Mouse (Mus musculus): ENCODE results near the gene Smim24. TPM values are rescaled to one million over a fixed set of nuclear protein-coding genes. Genes with fewer than 3 reads are reported as not detected.

Gene Smim24
- polyA plus RNA-seq, 1 experiment from 2014 or later = 0.84 TPM

DNA sequence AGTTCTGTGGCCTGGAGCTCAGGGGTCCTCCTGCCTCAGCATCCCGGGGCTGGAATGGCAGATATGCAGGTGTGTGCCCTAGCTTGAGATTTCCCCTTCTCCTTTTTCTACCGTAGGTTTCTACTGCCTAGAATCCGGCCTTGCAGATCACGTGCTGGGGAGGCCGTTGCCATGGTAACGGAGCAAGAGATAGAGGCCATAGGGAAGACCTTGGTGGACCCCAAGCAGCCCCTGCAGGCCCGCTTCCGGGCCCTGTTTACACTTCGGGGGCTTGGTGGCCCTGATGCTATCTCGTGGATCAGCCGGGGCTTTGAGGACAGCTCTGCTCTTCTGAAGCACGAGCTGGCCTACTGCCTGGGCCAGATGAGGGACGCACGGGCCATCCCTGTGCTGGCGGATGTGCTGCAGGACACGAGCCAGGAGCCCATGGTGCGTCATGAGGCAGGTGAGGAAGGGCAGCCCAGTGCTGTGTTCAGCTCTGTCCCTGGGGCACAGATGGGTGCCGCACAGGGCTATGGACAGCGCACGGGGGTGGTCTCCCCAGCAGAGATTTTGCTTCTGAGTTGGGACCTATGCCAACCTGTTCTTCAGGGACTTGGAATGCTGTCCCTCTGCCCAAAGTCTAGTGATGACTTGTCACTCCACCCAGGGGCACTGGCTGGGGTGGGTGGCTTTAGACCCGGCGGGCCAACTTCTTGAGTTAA, 7.1 kb upstream of the Smim24 start:
- Histone ChIP-seq H3K36me3 (replicated peaks; ENCODE audit: control insufficient read depth, insufficient read depth) (peaks cover 30% of the 10 kb centered on the region), H3K9ac (peak overlapping the region; percentile 83; the same call in 1 of the 2 replicates), H3K27me3 (ENCODE audit: control insufficient read depth, insufficient read depth, low read length) (no peaks in the 10 kb centered on the region), H3K9me3 (ENCODE audit: control insufficient read depth, low read length) (no peaks in the 10 kb centered on the region), H3K4me1 (replicated peaks; ENCODE audit: control insufficient read depth, insufficient read depth, low read length) (peaks cover 10% of the 10 kb centered on the region), H3K4me3 (replicated peaks; ENCODE audit: low read length) (peak overlapping the region; percentile 85), H3K4me2 (replicated peaks) (peak overlapping the region; percentile 64; the same call in 1 of the 2 replicates), H3K27ac (no peak overlapping the region)
- ATAC-seq (ENCODE audit: low FRiP score) (no peak), DNase-seq (ENCODE audit: low spot score) (no peak)
- 81% methylated on average over 22 of the region's 22 CpGs for WGBS

DNA sequence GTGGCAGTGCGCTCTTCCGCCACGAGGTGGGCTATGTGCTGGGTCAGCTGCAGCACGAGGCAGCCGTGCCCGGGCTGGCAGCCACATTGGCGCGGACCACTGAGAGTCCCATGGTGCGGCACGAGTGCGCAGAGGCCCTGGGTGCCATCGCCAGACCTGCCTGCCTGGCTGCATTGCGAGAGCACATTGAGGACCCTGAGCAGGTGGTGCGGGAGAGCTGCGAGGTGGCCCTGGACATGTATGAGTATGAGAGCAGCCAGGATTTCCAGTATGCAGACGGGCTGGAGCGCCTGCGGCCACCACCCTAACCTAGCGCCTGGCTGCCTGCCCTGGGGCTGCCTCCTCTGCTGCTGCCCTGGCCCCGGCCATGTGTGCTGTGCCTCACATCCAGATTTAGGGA, 5.1 kb upstream of the Smim24 start:
- WGBS = 95% methylated on average over 20 of the region's 20 CpGs

GRCm38 (mm10) chr10:81388505-81389055, 4.3 kb upstream of the Smim24 start, which contains the start of gene Gm48552:
Gene Gm48552, plus strand, starts transcription at chr10:81389005.
- H3K4me1 ChIP-seq (replicated peaks; ENCODE audit: control insufficient read depth, insufficient read depth, low read length) = peaks cover 10% of the 10 kb centered on the region
- no peak for ATAC-seq (ENCODE audit: low FRiP score)
- H3K9me3 ChIP-seq (ENCODE audit: control insufficient read depth, low read length) = no peaks in the 10 kb centered on the region
- WGBS = 85% methylated on average over 5 of the region's 5 CpGs
- no peaks in the 10 kb centered on the region for H3K27me3 ChIP-seq (ENCODE audit: control insufficient read depth, insufficient read depth, low read length)
- no peak within 1 kb of the TSS for H3K4me3 ChIP-seq (replicated peaks; ENCODE audit: low read length)
- no peak within 1 kb of the TSS for H3K9ac ChIP-seq
- peaks cover 35% of the 10 kb centered on the region for H3K36me3 ChIP-seq (replicated peaks; ENCODE audit: control insufficient read depth, insufficient read depth)
- no peak within 1 kb of the TSS for H3K27ac ChIP-seq
- no peak for DNase-seq (ENCODE audit: low spot score)
- H3K4me2 ChIP-seq (replicated peaks) = no peak within 1 kb of the TSS

More for the DNA sequence above, 5.1 kb upstream of the Smim24 start:
- Histone ChIP-seq H3K27me3 (ENCODE audit: control insufficient read depth, insufficient read depth, low read length) (no peaks in the 10 kb centered on the region), H3K4me3 (replicated peaks; ENCODE audit: low read length) (no peak overlapping the region), H3K9me3 (ENCODE audit: control insufficient read depth, low read length) (no peaks in the 10 kb centered on the region), H3K4me2 (replicated peaks) (no peak overlapping the region), H3K27ac (no peak overlapping the region), H3K4me1 (replicated peaks; ENCODE audit: control insufficient read depth, insufficient read depth, low read length) (peaks cover 10% of the 10 kb centered on the region), H3K9ac (no peak overlapping the region), H3K36me3 (replicated peaks; ENCODE audit: control insufficient read depth, insufficient read depth) (peaks cover 35% of the 10 kb centered on the region)
- DNase-seq (ENCODE audit: low spot score) (no peak), ATAC-seq (ENCODE audit: low FRiP score) (no peak)

DNA sequence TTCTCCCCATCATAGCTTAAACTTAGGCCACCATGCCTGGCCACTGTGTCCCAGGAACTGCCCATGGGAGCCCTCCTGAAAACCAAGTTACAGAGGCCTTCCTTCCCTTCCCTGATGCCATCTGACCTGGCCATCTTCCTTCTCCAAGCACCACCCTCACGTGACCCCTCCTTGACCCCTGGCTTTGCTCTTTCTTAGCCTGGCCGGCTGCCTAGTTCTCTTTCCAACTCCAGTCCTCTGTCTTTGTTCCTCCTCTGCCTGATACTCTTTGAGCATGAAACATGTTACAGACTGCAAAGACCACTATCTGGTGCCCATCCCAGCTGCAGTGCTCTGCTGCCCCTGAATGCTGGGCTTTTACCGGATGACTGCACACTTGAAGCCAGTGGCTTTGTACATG, 3.5 kb upstream of the Smim24 start:
- Histone ChIP-seq H3K4me3 (replicated peaks; ENCODE audit: low read length) (no peak overlapping the region), H3K9me3 (ENCODE audit: control insufficient read depth, low read length) (no peaks in the 10 kb centered on the region), H3K36me3 (replicated peaks; ENCODE audit: control insufficient read depth, insufficient read depth) (peaks cover 35% of the 10 kb centered on the region), H3K27me3 (ENCODE audit: control insufficient read depth, insufficient read depth, low read length) (no peaks in the 10 kb centered on the region), H3K27ac (no peak overlapping the region), H3K4me1 (replicated peaks; ENCODE audit: control insufficient read depth, insufficient read depth, low read length) (peaks cover 10% of the 10 kb centered on the region), H3K4me2 (replicated peaks) (no peak overlapping the region), H3K9ac (no peak overlapping the region)
- 31% methylated on average over 3 of the region's 3 CpGs for WGBS
- ATAC-seq (ENCODE audit: low FRiP score) = no peak
- no peak for DNase-seq (ENCODE audit: low spot score)

DNA sequence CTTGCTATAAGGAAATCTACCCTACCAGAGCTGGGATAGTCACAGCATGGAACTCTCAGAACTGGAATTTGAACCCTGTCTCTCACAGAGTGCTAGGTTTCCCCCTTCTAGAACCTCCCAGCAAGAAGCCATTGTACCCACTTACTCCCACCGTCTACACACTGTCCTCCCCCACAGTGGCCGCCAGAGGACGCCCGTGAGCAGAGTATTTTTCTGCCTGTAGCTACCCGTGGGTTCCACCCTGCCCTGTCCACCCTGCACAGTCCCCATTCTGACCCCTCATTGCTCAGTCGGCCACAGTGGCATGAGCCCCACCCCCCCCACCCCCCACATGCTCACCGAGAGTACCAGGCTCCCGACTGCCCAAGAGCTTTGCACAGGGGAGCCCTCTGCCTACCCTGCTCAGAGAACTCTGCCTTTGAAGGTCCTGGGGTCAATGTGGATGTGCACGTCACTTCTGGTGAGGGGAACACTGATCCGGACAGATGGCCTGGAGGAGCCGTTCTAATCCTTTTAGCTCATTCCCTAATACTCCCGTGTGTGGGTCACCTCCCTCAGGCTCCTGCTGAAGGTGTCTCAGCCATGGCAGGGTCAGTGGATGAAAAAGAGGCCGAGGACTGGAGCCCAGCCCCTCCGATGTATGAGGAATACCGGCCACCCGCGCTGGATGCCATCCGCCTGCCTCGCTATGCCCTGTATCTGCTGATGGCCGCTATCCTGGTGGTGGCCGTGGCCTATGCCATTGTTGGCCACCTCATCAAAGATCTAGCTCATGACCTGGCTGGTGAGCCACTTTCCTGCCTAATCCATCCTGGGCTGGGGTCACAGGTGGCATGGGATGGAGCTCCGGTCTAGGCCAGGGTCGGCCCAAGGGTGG, 2.8 kb upstream of the Smim24 start:
- no peak overlapping the region for H3K4me2 ChIP-seq (replicated peaks)
- ATAC-seq (ENCODE audit: low FRiP score) (peak; percentile 50), DNase-seq (ENCODE audit: low spot score) (peak; percentile 66)
- H3K4me1 ChIP-seq (replicated peaks; ENCODE audit: control insufficient read depth, insufficient read depth, low read length) = peaks cover 7% of the 10 kb centered on the region
- WGBS = 62% methylated on average over 23 of the region's 23 CpGs
- H3K36me3 ChIP-seq (replicated peaks; ENCODE audit: control insufficient read depth, insufficient read depth) = peaks cover 35% of the 10 kb centered on the region
- H3K27me3 ChIP-seq (ENCODE audit: control insufficient read depth, insufficient read depth, low read length) = no peaks in the 10 kb centered on the region
- H3K4me3 ChIP-seq (replicated peaks; ENCODE audit: low read length) = no peak overlapping the region
- no peak overlapping the region for H3K9ac ChIP-seq
- no peak overlapping the region for H3K27ac ChIP-seq
- H3K9me3 ChIP-seq (ENCODE audit: control insufficient read depth, low read length) = no peaks in the 10 kb centered on the region

DNA sequence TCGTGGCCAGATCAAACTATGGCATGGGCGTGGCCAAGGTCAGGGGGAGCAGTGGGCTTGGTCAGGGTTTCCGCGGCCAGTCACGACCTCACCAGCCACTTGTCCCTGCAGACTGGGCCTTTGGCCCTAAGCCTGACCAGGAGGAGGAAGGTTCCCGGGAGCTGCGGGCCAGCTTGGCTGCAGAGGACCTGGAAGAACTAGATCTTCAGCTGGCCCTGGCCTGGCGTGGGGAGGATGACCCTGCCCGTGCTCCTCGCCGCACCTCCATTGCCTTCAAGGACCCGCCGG, 2.2 kb upstream of the Smim24 start:
- H3K4me3 ChIP-seq (replicated peaks; ENCODE audit: low read length) = no peak overlapping the region
- no peak overlapping the region for H3K9ac ChIP-seq
- no peak for ATAC-seq (ENCODE audit: low FRiP score)
- H3K27me3 ChIP-seq (ENCODE audit: control insufficient read depth, insufficient read depth, low read length) = no peaks in the 10 kb centered on the region
- H3K9me3 ChIP-seq (ENCODE audit: control insufficient read depth, low read length) = no peaks in the 10 kb centered on the region
- H3K27ac ChIP-seq = no peak overlapping the region
- no peak for DNase-seq (ENCODE audit: low spot score)
- H3K4me2 ChIP-seq (replicated peaks) = no peak overlapping the region
- WGBS = 94% methylated on average over 13 of the region's 13 CpGs
- 0 out of 2 replicates have a peak, but pooled peaks cover 2% of the 10 kb centered on the region for H3K4me1 ChIP-seq (replicated peaks; ENCODE audit: control insufficient read depth, insufficient read depth, low read length)
- peaks cover 35% of the 10 kb centered on the region for H3K36me3 ChIP-seq (replicated peaks; ENCODE audit: control insufficient read depth, insufficient read depth)

- DNase-seq (ENCODE audit: low spot score) = no peak
- H3K9me3 ChIP-seq (ENCODE audit: control insufficient read depth, low read length) = no peaks in the 10 kb centered on the region
- no peaks in the 10 kb centered on the region for H3K27me3 ChIP-seq (ENCODE audit: control insufficient read depth, insufficient read depth, low read length)
- WGBS = 88% methylated on average over 6 of the region's 6 CpGs
- no peak overlapping the region for H3K27ac ChIP-seq
- no peak for ATAC-seq (ENCODE audit: low FRiP score)
- peaks cover 24% of the 10 kb centered on the region for H3K36me3 ChIP-seq (replicated peaks; ENCODE audit: control insufficient read depth, insufficient read depth)
- no peak overlapping the region for H3K4me2 ChIP-seq (replicated peaks)
- H3K4me1 ChIP-seq (replicated peaks; ENCODE audit: control insufficient read depth, insufficient read depth, low read length) = no peaks in the 10 kb centered on the region
- H3K9ac ChIP-seq = no peak overlapping the region
- no peak overlapping the region for H3K4me3 ChIP-seq (replicated peaks; ENCODE audit: low read length)
Observed at GRCm38 (mm10) chr10:81392270-81392669, 581 bp upstream of the Smim24 start.

DNA sequence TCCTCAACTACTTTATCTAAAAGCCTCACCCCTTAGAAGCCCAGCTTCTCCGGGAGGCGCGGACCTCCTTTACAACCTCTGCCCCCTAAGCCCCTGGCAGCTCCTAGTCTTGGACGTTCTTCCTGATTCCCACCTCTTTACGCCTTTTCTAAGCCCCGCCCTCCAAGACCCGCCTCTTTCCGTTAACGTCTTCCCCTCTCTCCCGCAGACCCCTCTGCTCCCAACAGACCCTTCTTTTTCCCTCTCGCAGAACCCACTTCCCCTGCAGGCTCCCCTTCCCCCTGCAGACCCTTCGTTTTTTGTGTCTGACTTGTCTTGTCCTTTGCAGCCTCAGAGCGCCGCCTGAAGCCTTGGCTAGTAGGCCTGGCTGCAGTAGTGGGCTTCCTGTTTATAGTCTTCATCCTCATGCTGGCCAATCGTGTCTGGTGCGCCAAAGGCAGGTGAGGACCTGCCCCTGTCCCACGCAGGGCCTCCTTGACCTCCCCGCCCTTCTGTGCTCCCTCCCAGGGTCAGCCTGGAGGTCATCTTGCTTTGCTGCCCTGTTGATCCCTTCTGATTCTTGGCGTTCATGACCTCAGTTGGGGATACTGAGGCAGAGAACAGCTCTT, 709 bp downstream of the Smim24 start:
- H3K27ac ChIP-seq = no peak overlapping the region
- WGBS = 8% methylated on average over 19 of the region's 19 CpGs
- H3K4me2 ChIP-seq (replicated peaks) = peak overlapping the region; percentile 24
- ATAC-seq (ENCODE audit: low FRiP score) (no peak), DNase-seq (ENCODE audit: low spot score) (no peak)
- H3K9me3 ChIP-seq (ENCODE audit: control insufficient read depth, low read length) = no peaks in the 10 kb centered on the region
- H3K9ac ChIP-seq = peak overlapping the region; percentile 12
- H3K4me1 ChIP-seq (replicated peaks; ENCODE audit: control insufficient read depth, insufficient read depth, low read length) = no peaks in the 10 kb centered on the region
- peaks cover 17% of the 10 kb centered on the region for H3K36me3 ChIP-seq (replicated peaks; ENCODE audit: control insufficient read depth, insufficient read depth)
- H3K27me3 ChIP-seq (ENCODE audit: control insufficient read depth, insufficient read depth, low read length) = no peaks in the 10 kb centered on the region
- no peak overlapping the region for H3K4me3 ChIP-seq (replicated peaks; ENCODE audit: low read length)

DNA sequence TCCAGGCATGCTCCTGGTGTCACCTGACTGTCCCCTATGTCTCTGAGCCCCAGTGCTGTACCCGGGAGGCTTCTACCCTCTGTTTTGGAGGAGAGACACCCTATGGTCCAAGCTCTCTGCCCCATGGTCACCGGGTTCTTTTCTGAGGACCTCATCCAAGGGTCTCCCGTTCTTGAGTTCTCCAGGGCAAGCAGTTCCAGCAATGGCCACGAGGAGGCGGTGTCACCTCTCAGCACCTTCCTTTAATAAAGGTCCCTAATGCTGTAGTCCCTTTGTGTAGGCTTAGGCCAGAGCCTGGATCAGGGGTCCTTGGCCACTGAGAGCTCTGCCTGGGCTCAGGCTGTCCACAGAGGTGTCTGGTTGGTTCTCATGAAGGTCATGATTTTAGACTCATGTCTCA, 2.3 kb downstream of the Smim24 start:
- Histone ChIP-seq H3K27me3 (ENCODE audit: control insufficient read depth, insufficient read depth, low read length) (no peaks in the 10 kb centered on the region), H3K27ac (no peak overlapping the region), H3K4me1 (replicated peaks; ENCODE audit: control insufficient read depth, insufficient read depth, low read length) (no peaks in the 10 kb centered on the region), H3K9ac (no peak overlapping the region), H3K4me3 (replicated peaks; ENCODE audit: low read length) (no peak overlapping the region), H3K9me3 (ENCODE audit: control insufficient read depth, low read length) (no peaks in the 10 kb centered on the region), H3K4me2 (replicated peaks) (no peak overlapping the region), H3K36me3 (replicated peaks; ENCODE audit: control insufficient read depth, insufficient read depth) (peaks cover 28% of the 10 kb centered on the region)
- 11% methylated on average over 5 of the region's 5 CpGs for WGBS
- peak; percentile 73 for DNase-seq (ENCODE audit: low spot score)
- no peak for ATAC-seq (ENCODE audit: low FRiP score)

Data from hindbrain, embryonic 14.5 days (tissue).